Mouse (Mus musculus) forebrain, embryonic 14.5 days (tissue): ENCODE results near the gene Kif24. TPM values are rescaled to one million over a fixed set of nuclear protein-coding genes. Genes with fewer than 3 reads are reported as not detected.

Experiments
- ATAC-seq: fragments of 200-750 bp; cut with Nextera tagmentation; 2 replicates; pipeline ENCODE4 v1.8.0; 2017; ENCODE audit warnings: mild to moderate bottlenecking, moderate library complexity
- DNase-seq: peaks from one replicate; pipeline ENCODE4 v3.0.0-alpha.2; 2015; ENCODE audit warnings: low spot score
- H3K27ac ChIP-seq: fragments of 300-500 bp; sonication (generic); 2 replicates; pipeline ENCODE4 v1.5.1; 2014; ENCODE audit warnings: low read depth, mild to moderate bottlenecking, control low read depth, low read length, moderate library complexity
- H3K27me3 ChIP-seq: fragments of 300-500 bp; sonication (generic); replicated peaks from 2 replicates; pipeline ENCODE4 v1.6.1; 2014; ENCODE audit warnings: low read length, control low read depth, mixed read lengths; ENCODE audit not compliant: control insufficient read depth, insufficient read depth
- H3K36me3 ChIP-seq: fragments of 300-500 bp; sonication (generic); 2 replicates; pipeline ENCODE4 v1.6.1; 2014; ENCODE audit warnings: low read length, control low read depth; ENCODE audit not compliant: control insufficient read depth, insufficient read depth
- H3K4me1 ChIP-seq: fragments of 300-500 bp; sonication (generic); 2 replicates; pipeline ENCODE4 v1.6.1; 2014; ENCODE audit warnings: antibody characterized with exemption, low read length, control low read depth; ENCODE audit not compliant: control insufficient read depth, insufficient read depth
- H3K4me2 ChIP-seq: fragments of 300-500 bp; sonication (generic); 2 replicates; pipeline ENCODE4 v1.6.1; 2014; ENCODE audit warnings: mild to moderate bottlenecking, control low read depth, low read length
- H3K4me3 ChIP-seq: fragments of 300-500 bp; sonication (generic); 2 replicates; pipeline ENCODE4 v1.5.1; 2014; ENCODE audit warnings: low read depth, low read length, control low read depth
- H3K9ac ChIP-seq: fragments of 300-500 bp; sonication (generic); 2 replicates; pipeline ENCODE4 v1.6.1; 2014; ENCODE audit warnings: mild to moderate bottlenecking, low read length, control low read depth, moderate library complexity
- H3K9me3 ChIP-seq: fragments of 300-500 bp; sonication (generic); replicated peaks from 2 replicates; pipeline ENCODE4 v1.6.1; 2016; ENCODE audit warnings: low read length, control low read depth, mixed read lengths; ENCODE audit not compliant: control insufficient read depth
- WGBS: fragments of 180-500 bp; shearing (Covaris S2); extraction: QIAGEN DNeasy Blood & Tissue Kit; methylation state at CpG from one replicate; pipeline ENCODE4 v1.1.7; 2014; 5-methylcytosine and 5-hydroxymethylcytosine counted together
- polyA plus RNA-seq: library from polyadenylated mRNA; unstranded; fragments of >200 nt; fragmentation: Nextera tagmentation; extraction: Ambion mirVana; gene quantifications from 2 replicates; pipeline ENCODE4 v1.2.1, GENCODE M21; 2014

Gene Kif24
- polyA plus RNA-seq, 1 experiment from 2014 or later = 3.0 TPM

DNA sequence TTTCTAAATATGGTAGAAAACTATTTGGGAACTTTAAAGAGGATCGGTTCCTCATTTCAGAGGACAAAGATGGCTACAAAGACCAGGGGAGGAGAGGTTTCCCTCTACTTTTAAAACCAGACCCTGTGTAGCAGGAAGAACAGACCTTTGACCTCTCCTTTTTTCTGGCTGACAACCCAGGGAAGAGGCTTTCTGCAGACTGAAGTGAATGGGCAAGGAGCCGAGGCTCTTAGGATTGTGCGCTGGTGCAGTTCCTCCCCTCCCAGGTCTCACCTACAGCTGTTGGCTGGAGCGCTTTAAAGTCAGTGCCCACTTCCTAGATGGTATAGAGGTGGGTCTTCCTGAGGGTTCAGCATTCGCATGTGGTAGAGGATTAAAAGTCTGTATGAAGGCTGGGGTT is 32.4 kb upstream of the Kif24 start:
- peaks cover 44% of the 10 kb centered on the region for H3K27me3 ChIP-seq
- H3K9ac ChIP-seq = no peak overlapping the region
- no peak overlapping the region for H3K27ac ChIP-seq
- peak overlapping the region; percentile 51; the same call in 1 of the 2 replicates for H3K4me2 ChIP-seq
- H3K9me3 ChIP-seq = no peaks in the 10 kb centered on the region
- 59% methylated on average over 5 of the region's 5 CpGs for WGBS
- DNase-seq (no peak), ATAC-seq (no peak)
- peaks cover 13% of the 10 kb centered on the region for H3K4me1 ChIP-seq
- no peaks in the 10 kb centered on the region for H3K36me3 ChIP-seq
- H3K4me3 ChIP-seq = no peak overlapping the region

DNA sequence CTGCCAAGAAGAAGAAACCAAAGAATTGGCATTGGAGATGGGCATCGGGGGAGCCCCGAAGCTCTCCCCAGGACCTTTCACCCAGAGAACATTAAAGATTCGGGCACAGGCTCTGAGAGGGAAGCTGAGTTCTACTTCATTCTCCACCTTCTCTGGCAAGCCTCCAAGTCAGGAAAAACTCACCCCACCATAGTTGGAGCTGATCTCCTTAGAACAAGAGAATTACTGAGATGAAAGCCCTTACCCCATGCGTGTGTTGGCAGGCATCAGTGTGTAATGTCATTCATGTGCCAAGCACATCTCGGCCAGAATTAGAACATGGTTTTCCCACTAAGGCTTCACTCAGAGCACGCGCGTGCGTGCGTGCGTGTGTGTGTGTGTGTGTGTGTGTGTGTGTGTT is 31.2 kb upstream of the Kif24 start:
- Histone ChIP-seq H3K36me3 (no peaks in the 10 kb centered on the region), H3K9ac (no peak overlapping the region), H3K4me1 (peaks cover 13% of the 10 kb centered on the region), H3K27ac (no peak overlapping the region), H3K9me3 (no peaks in the 10 kb centered on the region), H3K27me3 (peaks cover 39% of the 10 kb centered on the region), H3K4me3 (no peak overlapping the region), H3K4me2 (no peak overlapping the region)
- peak; percentile 75 for ATAC-seq
- WGBS = 37% methylated on average over 11 of the region's 11 CpGs
- peak; percentile 81 for DNase-seq

DNA sequence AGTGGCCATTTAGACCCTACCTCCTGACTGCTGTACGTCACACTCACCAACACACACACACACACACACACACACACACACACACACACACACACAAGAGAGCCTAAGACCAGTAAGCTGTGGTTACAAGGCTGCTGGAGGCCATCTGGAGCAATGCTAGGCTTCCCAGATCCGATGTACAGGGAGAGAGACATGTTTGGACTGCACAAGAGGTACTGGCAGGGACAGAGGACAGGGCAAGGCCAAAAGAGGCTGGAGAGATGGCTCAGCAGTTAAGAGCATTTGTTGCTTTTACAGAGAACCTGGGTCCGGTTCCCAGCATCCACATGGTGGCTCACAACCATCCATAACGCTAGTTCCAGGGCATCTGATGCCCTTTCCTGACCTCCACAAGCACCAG is 30.4 kb upstream of the Kif24 start:
- H3K4me2 ChIP-seq = no peak overlapping the region
- H3K27me3 ChIP-seq = peaks cover 31% of the 10 kb centered on the region
- H3K4me1 ChIP-seq = peaks cover 13% of the 10 kb centered on the region
- no peak overlapping the region for H3K4me3 ChIP-seq
- H3K9me3 ChIP-seq = no peaks in the 10 kb centered on the region
- no peak overlapping the region for H3K27ac ChIP-seq
- ATAC-seq = no peak
- no peaks in the 10 kb centered on the region for H3K36me3 ChIP-seq
- H3K9ac ChIP-seq = no peak overlapping the region
- 83% methylated on average over 4 of the region's 4 CpGs for WGBS
- no peak for DNase-seq

DNA sequence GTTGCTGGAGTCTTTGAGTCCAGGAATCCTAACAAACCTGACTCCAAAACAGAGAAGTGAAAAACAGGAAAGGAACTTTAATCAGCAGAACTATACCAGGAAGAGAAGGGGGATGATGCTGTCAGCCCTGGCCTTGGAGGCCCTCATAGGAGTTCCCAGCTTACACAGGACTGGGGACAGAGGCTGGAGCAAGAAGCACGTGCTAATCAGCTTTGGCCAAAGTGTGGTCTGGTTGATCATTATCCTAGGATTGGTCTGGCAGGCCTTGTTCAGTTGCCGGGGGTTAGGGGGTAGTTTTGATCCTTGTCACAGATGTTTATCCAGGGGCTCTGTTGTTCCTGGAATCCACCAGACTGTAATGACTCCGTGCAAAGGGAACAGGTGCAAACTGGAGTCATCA is 29.7 kb upstream of the Kif24 start:
- H3K27me3 ChIP-seq = peaks cover 24% of the 10 kb centered on the region
- H3K36me3 ChIP-seq = no peaks in the 10 kb centered on the region
- DNase-seq (no peak), ATAC-seq (no peak)
- no peak overlapping the region for H3K4me2 ChIP-seq
- H3K9me3 ChIP-seq = no peaks in the 10 kb centered on the region
- H3K4me3 ChIP-seq = no peak overlapping the region
- WGBS = 54% methylated on average over 3 of the region's 3 CpGs
- peaks cover 13% of the 10 kb centered on the region for H3K4me1 ChIP-seq
- no peak overlapping the region for H3K27ac ChIP-seq
- H3K9ac ChIP-seq = no peak overlapping the region

DNA sequence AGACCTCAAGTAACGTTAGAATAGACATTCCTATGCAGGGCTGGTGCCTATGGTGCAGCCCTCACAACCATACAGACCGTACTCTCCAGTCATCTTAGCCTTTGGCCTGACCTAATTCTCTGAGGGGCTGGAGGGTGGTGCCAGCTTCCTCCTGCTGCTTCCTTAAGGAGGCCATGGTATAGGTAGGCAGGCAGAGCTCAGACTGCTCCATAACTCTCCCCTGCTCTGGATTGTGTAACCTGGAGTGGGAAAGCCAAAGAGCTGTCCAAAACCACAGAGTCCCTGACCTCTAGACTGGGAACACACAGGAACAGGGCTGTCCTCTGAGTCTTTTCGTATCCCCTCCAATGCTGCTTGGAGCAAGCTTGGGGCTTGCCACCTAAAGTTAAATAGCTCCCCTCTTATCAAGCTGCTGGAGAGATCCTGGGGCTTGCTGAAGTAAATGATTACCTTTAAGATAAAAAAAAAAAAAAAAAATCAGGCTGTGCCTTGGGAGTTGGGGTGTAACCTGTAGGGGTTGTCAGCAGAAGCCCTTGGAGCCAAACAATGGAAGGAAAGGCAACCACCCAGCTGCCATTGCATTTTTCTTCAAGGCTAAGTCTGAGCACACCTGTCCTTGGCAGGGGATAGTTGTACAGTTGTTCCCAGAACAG is 28.9 kb upstream of the Kif24 start:
- H3K4me2 ChIP-seq = no peak overlapping the region
- H3K27me3 ChIP-seq = peaks cover 16% of the 10 kb centered on the region
- ATAC-seq = no peak
- DNase-seq = no peak
- WGBS = 83% methylated on average over 3 of the region's 3 CpGs
- H3K4me3 ChIP-seq = no peak overlapping the region
- H3K36me3 ChIP-seq = no peaks in the 10 kb centered on the region
- H3K27ac ChIP-seq = no peak overlapping the region
- H3K9me3 ChIP-seq = no peaks in the 10 kb centered on the region
- no peak overlapping the region for H3K9ac ChIP-seq
- H3K4me1 ChIP-seq = peaks cover 9% of the 10 kb centered on the region

DNA sequence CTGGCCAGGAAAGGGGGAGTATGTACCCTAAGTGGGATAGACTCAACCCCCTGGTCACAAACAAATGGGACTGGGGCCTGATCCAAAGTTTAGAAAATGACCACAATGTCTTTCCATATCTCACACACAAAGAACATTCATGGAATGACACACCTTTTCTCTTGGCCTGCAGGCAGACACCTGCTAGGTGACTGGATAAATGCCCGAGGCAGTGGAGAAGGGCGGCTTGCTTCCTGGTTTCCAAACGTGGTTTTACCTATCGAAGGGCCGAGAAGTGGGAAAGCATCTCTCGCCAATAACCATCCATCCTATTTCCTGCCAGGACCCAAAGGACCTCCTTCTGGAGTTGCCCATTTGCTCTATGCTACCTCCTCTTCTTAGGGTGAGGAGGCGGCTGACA is 28.3 kb upstream of the Kif24 start:
- H3K4me2 ChIP-seq = no peak overlapping the region
- H3K4me1 ChIP-seq = peaks cover 5% of the 10 kb centered on the region
- WGBS = 84% methylated on average over 7 of the region's 7 CpGs
- ATAC-seq = no peak
- H3K27ac ChIP-seq = no peak overlapping the region
- H3K36me3 ChIP-seq = no peaks in the 10 kb centered on the region
- H3K9me3 ChIP-seq = no peaks in the 10 kb centered on the region
- H3K4me3 ChIP-seq = no peak overlapping the region
- peaks cover 10% of the 10 kb centered on the region for H3K27me3 ChIP-seq
- no peak overlapping the region for H3K9ac ChIP-seq
- no peak for DNase-seq

DNA sequence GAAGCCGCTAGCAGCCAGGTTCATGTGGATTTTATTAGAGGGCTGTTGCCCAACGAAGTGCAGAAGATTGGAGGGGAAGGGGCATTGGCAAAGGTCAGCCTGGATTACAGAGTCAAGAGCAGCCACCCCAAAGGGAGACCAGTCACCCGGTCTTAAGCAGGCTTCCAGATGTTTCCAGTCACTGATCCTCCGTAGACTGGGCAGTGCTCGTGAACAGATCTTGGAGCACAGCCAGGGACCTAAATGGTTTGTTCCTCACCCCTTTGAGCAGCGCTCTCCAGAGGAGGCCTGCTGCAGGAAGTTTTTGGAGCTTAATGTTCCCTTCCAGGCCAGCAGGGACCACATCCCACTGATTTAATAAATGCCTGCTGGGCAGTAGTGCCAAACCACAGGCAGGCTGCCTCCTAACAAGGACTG is 16.9 kb upstream of the Kif24 start:
- no peaks in the 10 kb centered on the region for H3K27me3 ChIP-seq
- H3K36me3 ChIP-seq = peaks cover 6% of the 10 kb centered on the region; the same call in 1 of the 2 replicates
- DNase-seq = no peak
- H3K4me1 ChIP-seq = no peaks in the 10 kb centered on the region
- no peak for ATAC-seq
- 0 out of 2 replicates have a peak overlapping the region, but pooled peaks have one; percentile 27 for H3K27ac ChIP-seq
- H3K4me3 ChIP-seq = no peak overlapping the region
- H3K9me3 ChIP-seq = no peaks in the 10 kb centered on the region
- WGBS = 43% methylated on average over 6 of the region's 6 CpGs
- H3K4me2 ChIP-seq = no peak overlapping the region
- no peak overlapping the region for H3K9ac ChIP-seq

DNA sequence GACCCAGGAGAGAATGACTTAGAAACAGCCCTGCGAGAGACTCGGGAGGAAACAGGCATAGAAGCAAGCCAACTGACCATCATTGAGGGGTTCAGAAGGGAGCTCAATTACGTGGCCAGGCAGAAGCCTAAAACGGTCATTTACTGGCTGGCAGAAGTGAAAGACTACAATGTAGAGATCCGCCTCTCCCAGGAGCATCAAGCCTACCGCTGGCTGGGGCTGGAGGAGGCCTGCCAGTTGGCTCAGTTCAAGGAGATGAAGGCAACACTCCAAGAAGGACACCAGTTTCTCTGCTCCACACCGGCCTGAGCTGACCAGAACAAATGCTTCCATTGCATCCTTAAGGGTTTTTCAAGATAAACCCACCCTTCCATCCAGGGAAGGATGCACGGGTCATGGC is 15.6 kb upstream of the Kif24 start:
- Histone ChIP-seq H3K4me3 (no peak overlapping the region), H3K4me2 (no peak overlapping the region), H3K27ac (no peak overlapping the region), H3K36me3 (peaks cover 6% of the 10 kb centered on the region; the same call in 1 of the 2 replicates), H3K4me1 (no peaks in the 10 kb centered on the region), H3K9ac (no peak overlapping the region), H3K9me3 (no peaks in the 10 kb centered on the region), H3K27me3 (no peaks in the 10 kb centered on the region)
- ATAC-seq (no peak), DNase-seq (no peak)
- 85% methylated on average over 8 of the region's 8 CpGs for WGBS

DNA sequence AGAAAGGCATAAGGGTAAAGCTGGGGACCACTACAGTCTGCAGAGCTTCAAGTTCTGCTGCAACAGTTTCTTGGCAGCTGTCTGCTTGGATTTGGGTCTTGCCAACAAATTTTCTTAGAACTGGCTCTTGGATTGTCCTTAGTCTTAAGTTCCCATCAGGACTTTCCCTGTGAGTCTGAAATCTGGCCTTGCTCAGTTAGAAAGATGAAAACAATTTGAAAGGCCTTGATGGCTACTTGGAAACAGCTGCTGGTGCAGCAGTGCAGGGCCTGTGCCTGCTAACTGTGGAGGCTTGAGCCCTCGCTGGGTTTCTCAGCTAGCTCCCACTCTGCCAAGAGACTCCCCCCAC is 14.7 kb upstream of the Kif24 start:
- peaks cover 6% of the 10 kb centered on the region; the same call in 1 of the 2 replicates for H3K36me3 ChIP-seq
- no peak overlapping the region for H3K27ac ChIP-seq
- H3K4me3 ChIP-seq = no peak overlapping the region
- ATAC-seq = no peak
- H3K9me3 ChIP-seq = no peaks in the 10 kb centered on the region
- 96% methylated on average over 1 of the region's 1 CpGs for WGBS
- DNase-seq = no peak
- no peaks in the 10 kb centered on the region for H3K4me1 ChIP-seq
- no peak overlapping the region for H3K9ac ChIP-seq
- H3K4me2 ChIP-seq = no peak overlapping the region
- H3K27me3 ChIP-seq = no peaks in the 10 kb centered on the region
